Mouse (Mus musculus) embryonic facial prominence, embryonic 13.5 days (tissue): ENCODE data around the gene Zfp36. TPM values are rescaled to one million over a fixed set of nuclear protein-coding genes. Genes with fewer than 3 reads are reported as not detected.

Experiments used
- ATAC-seq: fragments of 200-750 bp; cut with Nextera tagmentation; 2 replicates; pipeline ENCODE4 v1.8.0; 2017; ENCODE audit warnings: low read depth; ENCODE audit not compliant: insufficient number of reproducible peaks, insufficient read depth, low FRiP score, low TSS enrichment
- H3K27ac ChIP-seq: fragments of 300-500 bp; sonication (generic); 2 replicates; pipeline ENCODE4 v1.5.1; 2015; ENCODE audit warnings: moderate library complexity, mild to moderate bottlenecking, inconsistent platforms
- H3K27me3 ChIP-seq: fragments of 300-500 bp; sonication (generic); 2 replicates; pipeline ENCODE4 v1.6.1; 2015; ENCODE audit warnings: mild to moderate bottlenecking, inconsistent platforms
- H3K36me3 ChIP-seq: fragments of 300-500 bp; sonication (generic); 2 replicates; pipeline ENCODE4 v1.6.1; 2015; ENCODE audit warnings: mild to moderate bottlenecking, inconsistent platforms
- H3K4me1 ChIP-seq: fragments of 300-500 bp; sonication (generic); 2 replicates; pipeline ENCODE4 v1.6.1; 2015; ENCODE audit warnings: inconsistent platforms
- H3K4me2 ChIP-seq: fragments of 300-500 bp; sonication (generic); 2 replicates; pipeline ENCODE4 v1.6.1; 2015; ENCODE audit warnings: moderate library complexity, mild to moderate bottlenecking, inconsistent platforms
- H3K4me3 ChIP-seq: fragments of 300-500 bp; sonication (generic); 2 replicates; pipeline ENCODE4 v1.5.1; 2015; ENCODE audit warnings: mild to moderate bottlenecking, inconsistent platforms
- H3K9ac ChIP-seq: fragments of 300-500 bp; sonication (generic); 2 replicates; pipeline ENCODE4 v1.6.1; 2015; ENCODE audit warnings: mild to moderate bottlenecking, inconsistent platforms
- H3K9me3 ChIP-seq: fragments of 300-500 bp; sonication (generic); 2 replicates; pipeline ENCODE4 v1.6.1; 2016; ENCODE audit warnings: inconsistent platforms
- WGBS: fragments of 180-500 bp; shearing (Covaris S2); methylation state at CpG from one replicate; pipeline ENCODE4 v1.1.7; 2015; ENCODE audit warnings: mixed read lengths; 5-methylcytosine and 5-hydroxymethylcytosine counted together
- polyA plus RNA-seq: library from polyadenylated mRNA; unstranded; fragments of >200 nt; fragmentation: Nextera tagmentation; extraction: Ambion mirVana; gene quantifications from 2 replicates; pipeline ENCODE4 v1.2.1, GENCODE M21; 2015

Zfp36 gene
- polyA plus RNA-seq, 1 experiment from 2014 or later = 11.0 TPM

GRCm38 (mm10) chr7:28351676-28352191, 28.3 kb downstream of the Zfp36 start:
- peak overlapping the region; percentile 79 for H3K4me3 ChIP-seq
- 29% methylated on average over 4 of the region's 4 CpGs for WGBS
- H3K9me3 ChIP-seq = no peaks in the 10 kb centered on the region
- H3K4me2 ChIP-seq = peak overlapping the region; percentile 65
- no peaks in the 10 kb centered on the region for H3K27me3 ChIP-seq
- peak overlapping the region; percentile 98 for H3K9ac ChIP-seq
- no peak overlapping the region for H3K27ac ChIP-seq
- H3K4me1 ChIP-seq = peaks cover 24% of the 10 kb centered on the region
- ATAC-seq = no peak
- peaks cover 35% of the 10 kb centered on the region for H3K36me3 ChIP-seq

- ATAC-seq = peak; percentile 90
- H3K27me3 ChIP-seq = no peaks in the 10 kb centered on the region
- WGBS = under 1% methylated on average over 50 of the region's 50 CpGs
- H3K27ac ChIP-seq = peak within 1 kb of the TSS; percentile 97
- peaks cover 22% of the 10 kb centered on the region for H3K4me1 ChIP-seq
- peak within 1 kb of the TSS; percentile 65 for H3K4me2 ChIP-seq
- peak within 1 kb of the TSS; percentile 98 for H3K9ac ChIP-seq
- H3K4me3 ChIP-seq = peak within 1 kb of the TSS; percentile 79
- peaks cover 34% of the 10 kb centered on the region for H3K36me3 ChIP-seq
- no peaks in the 10 kb centered on the region for H3K9me3 ChIP-seq
These were observed 29.7 kb downstream of the Zfp36 start, which contains the start of gene Rps16 for GRCm38 (mm10) chr7:28350155-28350883. Rps16 (plus strand) TSS chr7:28350652.

- Histone ChIP-seq H3K9me3 (no peaks in the 10 kb centered on the region), H3K9ac (0 out of 2 replicates have a peak overlapping the region, but pooled peaks have one; percentile 0), H3K27ac (no peak overlapping the region), H3K4me3 (no peak overlapping the region), H3K4me1 (peaks cover 24% of the 10 kb centered on the region), H3K36me3 (peaks cover 17% of the 10 kb centered on the region), H3K4me2 (no peak overlapping the region), H3K27me3 (no peaks in the 10 kb centered on the region)
- no peak for ATAC-seq
- WGBS = 82% methylated on average over 7 of the region's 7 CpGs
These were observed 31.5 kb downstream of the Zfp36 start for GRCm38 (mm10) chr7:28348601-28349000.

DNA sequence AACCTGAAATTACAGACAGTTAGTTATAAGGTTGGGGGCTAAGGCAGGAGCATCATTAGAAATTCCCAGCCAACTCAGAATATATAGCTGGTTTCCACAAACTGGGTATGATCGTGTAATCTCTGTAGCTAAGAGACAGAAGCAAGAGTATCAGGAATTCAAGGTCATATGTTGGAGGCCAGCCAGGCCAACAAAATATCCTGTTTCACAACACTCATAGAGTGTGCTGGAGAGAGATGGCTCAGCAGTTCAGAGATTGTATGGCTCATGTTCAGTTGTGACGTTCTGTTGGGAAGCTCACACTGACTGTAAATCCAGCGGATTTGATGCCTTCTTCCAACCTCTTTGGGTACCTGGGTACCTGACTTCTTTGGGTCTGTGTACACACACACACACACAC, 32.3 kb downstream of the Zfp36 start:
- Histone ChIP-seq H3K9ac (no peak overlapping the region), H3K4me1 (peaks cover 24% of the 10 kb centered on the region), H3K27ac (no peak overlapping the region), H3K9me3 (no peaks in the 10 kb centered on the region), H3K27me3 (no peaks in the 10 kb centered on the region), H3K4me3 (no peak overlapping the region), H3K36me3 (peaks cover 8% of the 10 kb centered on the region; the same call in 1 of the 2 replicates), H3K4me2 (no peak overlapping the region)
- 74% methylated on average over 3 of the region's 3 CpGs for WGBS
- ATAC-seq = no peak

DNA sequence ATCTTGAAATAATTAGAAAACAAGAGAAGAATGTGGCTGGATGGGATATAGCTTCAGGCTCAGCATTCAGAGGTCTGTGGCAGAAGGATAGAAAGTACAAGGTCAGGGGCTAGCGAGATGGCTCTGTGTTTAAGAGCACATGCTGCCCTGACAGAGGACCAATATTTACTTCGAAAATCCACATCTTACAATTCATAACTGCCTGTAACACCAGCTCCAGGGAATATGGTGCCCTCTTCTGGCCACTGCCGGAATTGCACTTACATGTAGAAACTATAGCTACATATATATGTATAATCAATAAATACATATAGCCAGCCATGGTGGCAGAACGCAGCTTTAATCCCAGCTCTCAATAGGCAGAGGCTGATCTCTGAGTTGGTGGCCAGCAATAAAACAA, 35.4 kb downstream of the Zfp36 start:
- Histone ChIP-seq H3K4me1 (peaks cover 12% of the 10 kb centered on the region), H3K9ac (no peak overlapping the region; the same call in 1 of the 2 replicates), H3K4me2 (no peak overlapping the region), H3K27me3 (no peaks in the 10 kb centered on the region), H3K27ac (no peak overlapping the region), H3K36me3 (no peaks in the 10 kb centered on the region), H3K4me3 (no peak overlapping the region), H3K9me3 (no peaks in the 10 kb centered on the region)
- WGBS = 5% methylated on average over 4 of the region's 4 CpGs
- no peak for ATAC-seq

GRCm38 (mm10) chr7:28341381-28341780, 38.7 kb downstream of the Zfp36 start:
- Histone ChIP-seq H3K27me3 (no peaks in the 10 kb centered on the region), H3K27ac (no peak overlapping the region), H3K9ac (no peak overlapping the region), H3K36me3 (no peaks in the 10 kb centered on the region), H3K4me3 (no peak overlapping the region), H3K4me2 (no peak overlapping the region), H3K9me3 (no peaks in the 10 kb centered on the region), H3K4me1 (peaks cover 20% of the 10 kb centered on the region)
- WGBS = 54% methylated on average over 7 of the region's 7 CpGs
- ATAC-seq = no peak

DNA sequence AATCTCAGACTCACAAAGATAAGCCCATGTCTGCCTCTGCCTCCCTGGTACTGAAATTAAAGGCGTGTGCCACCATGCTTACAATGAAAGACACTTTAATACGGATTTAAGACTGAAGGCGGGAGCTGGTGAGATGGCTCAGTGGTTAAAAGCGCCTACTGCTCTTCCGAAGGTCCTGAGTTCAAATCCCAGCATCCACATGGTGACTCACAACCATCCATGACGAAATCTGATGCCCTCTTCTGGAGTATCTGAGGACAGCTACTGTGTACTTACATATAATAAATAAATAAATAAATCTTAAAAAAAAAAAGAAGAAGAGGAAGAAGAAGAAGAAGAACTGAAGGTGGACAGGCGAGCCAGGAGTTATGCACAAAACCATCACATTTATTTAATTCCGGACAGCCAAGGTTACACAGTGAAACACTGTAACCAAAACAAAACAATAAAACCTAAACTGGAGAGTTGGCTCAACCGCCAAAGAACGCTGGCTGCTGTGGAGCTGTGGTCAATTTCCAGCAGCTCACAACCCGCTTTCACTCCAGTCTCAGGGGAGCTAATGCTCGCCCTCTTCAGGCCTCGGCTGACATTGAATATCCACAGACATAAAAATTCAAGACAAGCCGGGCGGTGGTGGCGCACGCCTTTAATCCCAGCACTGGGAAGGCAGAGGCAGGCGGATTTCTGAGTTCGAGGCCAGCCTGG, 40.7 kb downstream of the Zfp36 start:
- Histone ChIP-seq H3K4me3 (peak overlapping the region; percentile 96), H3K4me2 (peak overlapping the region; percentile 78), H3K9me3 (no peaks in the 10 kb centered on the region), H3K36me3 (peaks cover 8% of the 10 kb centered on the region; the same call in 1 of the 2 replicates), H3K4me1 (peaks cover 23% of the 10 kb centered on the region), H3K27me3 (no peaks in the 10 kb centered on the region), H3K9ac (peak overlapping the region; percentile 99), H3K27ac (peak overlapping the region; percentile 91)
- no peak for ATAC-seq
- 80% methylated on average over 19 of the region's 19 CpGs for WGBS

DNA sequence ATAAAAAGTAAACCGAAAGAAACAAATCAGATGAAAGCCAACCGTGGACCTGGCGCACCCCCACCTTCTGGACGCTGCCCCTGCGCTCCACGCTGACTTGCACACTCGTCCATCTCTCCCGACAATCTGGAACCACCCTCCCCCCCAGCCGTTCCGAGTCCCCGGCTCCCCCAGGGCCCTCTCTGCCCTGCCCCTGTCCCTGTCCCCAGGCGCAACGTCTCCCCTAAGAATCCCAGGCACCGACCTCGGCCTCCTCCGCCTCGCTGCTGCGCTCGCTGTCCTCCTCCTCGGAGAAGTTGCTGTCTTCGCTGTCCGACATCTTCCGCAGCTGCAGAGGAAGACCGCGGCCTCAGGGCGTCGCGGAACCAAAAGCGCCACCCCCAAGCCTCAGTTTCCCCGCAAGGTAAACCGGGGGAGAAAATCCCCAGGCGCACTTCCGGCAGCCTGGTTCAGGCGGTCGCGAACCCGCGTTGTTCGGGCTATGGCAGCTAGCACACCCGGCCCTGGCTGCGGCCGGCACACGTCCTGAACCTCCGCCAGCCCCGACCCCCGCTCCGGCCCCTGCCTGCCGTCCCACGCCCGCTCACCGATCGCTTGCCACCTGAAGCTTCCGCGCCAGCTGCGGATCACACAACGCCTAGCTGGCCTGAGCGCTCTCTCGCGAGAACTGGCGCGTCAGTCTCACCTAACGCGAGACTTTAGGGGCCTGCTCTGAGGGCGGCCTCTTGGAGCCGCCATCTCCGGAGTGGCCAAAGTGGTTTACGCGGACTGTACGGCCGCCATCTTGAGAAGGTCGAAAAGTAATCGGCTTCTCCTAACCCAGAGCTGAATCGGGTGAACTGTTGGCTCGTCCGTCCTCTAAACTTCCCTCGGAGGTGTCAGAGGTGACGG, 41.7 kb downstream of the Zfp36 start, which contains the start of gene Supt5:
Gene Supt5 (minus strand): TSS at position 639 of the 891 bp plus-strand sequence.
- under 1% methylated on average over 77 of the region's 77 CpGs for WGBS
- peak within 1 kb of the TSS; percentile 96 for H3K4me3 ChIP-seq
- no peaks in the 10 kb centered on the region for H3K9me3 ChIP-seq
- H3K27ac ChIP-seq = peak within 1 kb of the TSS; percentile 91
- no peaks in the 10 kb centered on the region for H3K27me3 ChIP-seq
- H3K9ac ChIP-seq = peak within 1 kb of the TSS; percentile 99
- peak; percentile 96 for ATAC-seq
- H3K36me3 ChIP-seq = peaks cover 8% of the 10 kb centered on the region; the same call in 1 of the 2 replicates
- H3K4me2 ChIP-seq = peak within 1 kb of the TSS; percentile 78
- H3K4me1 ChIP-seq = peaks cover 23% of the 10 kb centered on the region

DNA sequence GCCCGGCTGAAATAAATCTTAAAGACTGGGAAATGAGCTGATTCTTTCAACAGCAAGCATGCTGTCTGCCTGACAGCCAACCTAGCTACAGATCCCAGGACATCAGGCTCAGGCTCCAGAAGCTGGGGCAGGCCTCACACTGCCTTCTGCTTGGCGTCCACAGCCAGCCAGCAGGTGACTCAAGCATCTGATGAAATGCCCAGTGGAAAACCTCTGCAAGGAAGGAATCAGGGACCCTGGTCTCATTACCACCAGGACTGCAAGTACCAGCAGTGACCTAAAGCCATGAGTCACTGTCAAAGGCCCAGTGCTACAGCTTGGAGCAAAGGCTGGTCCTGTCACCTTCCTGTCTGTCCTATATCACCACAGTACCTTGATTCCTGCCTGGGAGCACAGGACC, 44.6 kb downstream of the Zfp36 start:
- Histone ChIP-seq H3K9me3 (no peaks in the 10 kb centered on the region), H3K4me1 (peaks cover 21% of the 10 kb centered on the region), H3K27ac (no peak overlapping the region), H3K4me3 (no peak overlapping the region), H3K9ac (no peak overlapping the region), H3K36me3 (peaks cover 31% of the 10 kb centered on the region), H3K4me2 (no peak overlapping the region), H3K27me3 (no peaks in the 10 kb centered on the region)
- no peak for ATAC-seq
- 92% methylated on average over 2 of the region's 2 CpGs for WGBS

GRCm38 (mm10) chr7:28334534-28334933, 45.5 kb downstream of the Zfp36 start:
- 83% methylated on average over 4 of the region's 4 CpGs for WGBS
- H3K4me3 ChIP-seq = no peak overlapping the region
- no peaks in the 10 kb centered on the region for H3K27me3 ChIP-seq
- H3K27ac ChIP-seq = no peak overlapping the region
- H3K9me3 ChIP-seq = no peaks in the 10 kb centered on the region
- no peak for ATAC-seq
- H3K9ac ChIP-seq = no peak overlapping the region
- H3K4me1 ChIP-seq = peaks cover 21% of the 10 kb centered on the region
- H3K4me2 ChIP-seq = no peak overlapping the region
- peaks cover 40% of the 10 kb centered on the region for H3K36me3 ChIP-seq

- H3K36me3 ChIP-seq = peaks cover 95% of the 10 kb centered on the region
These were observed 51.8 kb downstream of the Zfp36 start for GRCm38 (mm10) chr7:28328260-28328659.

More at GRCm38 (mm10) chr7:28328260-28328659, 51.8 kb downstream of the Zfp36 start:
- Histone ChIP-seq H3K4me1 (no peaks in the 10 kb centered on the region), H3K4me2 (no peak overlapping the region), H3K9me3 (no peaks in the 10 kb centered on the region), H3K4me3 (no peak overlapping the region), H3K9ac (no peak overlapping the region), H3K27ac (no peak overlapping the region), H3K27me3 (no peaks in the 10 kb centered on the region)
- 95% methylated on average over 2 of the region's 2 CpGs for WGBS
- ATAC-seq = no peak
